Mouse (Mus musculus) kidney, embryonic 15.5 days (tissue): ENCODE data around the gene Lin9. TPM values are rescaled to one million over a fixed set of nuclear protein-coding genes. Genes with fewer than 3 reads are reported as not detected.

ENCODE experiments used
- ATAC-seq: fragments of 200-750 bp; cut with Nextera tagmentation; replicated peaks from 2 replicates; pipeline ENCODE4 v1.8.0; 2017; ENCODE audit warnings: moderate TSS enrichment; ENCODE audit not compliant: low FRiP score
- H3K27ac ChIP-seq: fragments of 300-500 bp; sonication (generic); 2 replicates; pipeline ENCODE4 v1.5.1; 2015; ENCODE audit warnings: mild to moderate bottlenecking, inconsistent platforms
- H3K27me3 ChIP-seq: fragments of 300-500 bp; sonication (generic); 2 replicates; pipeline ENCODE4 v1.6.1; 2015; ENCODE audit warnings: inconsistent platforms
- H3K36me3 ChIP-seq: fragments of 300-500 bp; sonication (generic); 2 replicates; pipeline ENCODE4 v1.6.1; 2015; ENCODE audit warnings: inconsistent platforms
- H3K4me1 ChIP-seq: fragments of 300-500 bp; sonication (generic); 2 replicates; pipeline ENCODE4 v1.6.1; 2015; ENCODE audit warnings: inconsistent platforms
- H3K4me2 ChIP-seq: fragments of 300-500 bp; sonication (generic); 2 replicates; pipeline ENCODE4 v1.6.1; 2015; ENCODE audit warnings: moderate library complexity, mild to moderate bottlenecking, inconsistent platforms
- H3K4me3 ChIP-seq: fragments of 300-500 bp; sonication (generic); replicated peaks from 2 replicates; pipeline ENCODE4 v1.5.1; 2015; ENCODE audit warnings: mild to moderate bottlenecking, inconsistent platforms
- H3K9ac ChIP-seq: fragments of 300-500 bp; sonication (generic); 2 replicates; pipeline ENCODE4 v1.6.1; 2015; ENCODE audit warnings: mild to moderate bottlenecking, inconsistent platforms
- H3K9me3 ChIP-seq: fragments of 300-500 bp; sonication (generic); replicated peaks from 2 replicates; pipeline ENCODE4 v1.6.1; 2016; ENCODE audit warnings: inconsistent platforms
- WGBS: fragments of 180-500 bp; shearing (Covaris S2); methylation state at CpG from one replicate; pipeline ENCODE4 v1.1.7; 2015; ENCODE audit warnings: mixed read lengths; 5-methylcytosine and 5-hydroxymethylcytosine counted together
- polyA plus RNA-seq: library from polyadenylated mRNA; unstranded; fragments of >200 nt; fragmentation: Nextera tagmentation; extraction: Ambion mirVana; gene quantifications from 2 replicates; pipeline ENCODE4 v1.2.1, GENCODE M21; 2015

The Lin9 gene
- polyA plus RNA-seq, 1 experiment from 2014 or later = 21.0 TPM

DNA sequence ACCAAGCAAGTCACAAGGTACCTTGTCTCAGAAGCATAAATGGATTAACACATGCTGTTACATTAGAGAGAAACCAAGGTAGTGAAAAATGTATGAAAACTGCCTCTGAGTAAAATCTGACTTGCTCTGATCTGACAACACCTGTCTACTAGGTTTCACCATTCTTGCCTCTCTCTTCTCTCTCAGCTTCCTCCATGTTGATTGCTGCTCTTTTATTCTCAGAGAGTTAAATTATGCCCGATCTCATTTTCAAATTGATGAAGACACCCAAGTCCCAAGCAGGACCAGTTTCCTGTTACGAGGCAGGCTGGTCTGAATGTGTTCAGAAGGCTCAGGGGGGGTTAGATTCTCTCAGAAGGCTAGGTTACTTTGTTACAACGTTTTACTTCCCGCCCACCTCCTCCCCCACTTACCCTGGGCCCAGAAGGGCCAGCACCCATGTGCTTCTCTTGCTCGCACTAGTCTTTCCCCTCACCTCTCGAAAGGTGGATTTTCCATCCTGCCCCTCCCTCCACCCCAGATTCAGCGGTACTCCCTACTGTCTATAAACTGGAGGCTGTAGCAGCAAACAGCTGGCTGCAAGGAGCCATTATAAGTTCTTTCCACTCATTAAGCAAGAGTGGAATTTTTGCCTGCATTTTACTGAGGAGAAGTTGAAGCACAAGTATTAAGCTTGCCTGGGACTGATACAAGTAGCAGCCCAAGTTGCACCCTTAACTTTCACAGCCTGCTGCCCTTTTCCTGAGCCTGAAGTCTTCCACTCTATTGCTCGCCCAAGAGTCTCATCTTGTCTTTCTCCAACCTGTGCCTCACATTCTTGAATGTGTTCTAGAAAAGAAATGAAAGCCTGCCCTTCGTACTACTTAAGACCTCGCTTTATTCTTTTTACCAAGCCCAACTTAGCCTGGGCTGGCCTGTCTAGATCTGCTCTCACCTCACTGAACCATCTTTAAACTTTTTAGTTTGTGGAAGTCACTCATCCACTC is 1.2 kb upstream of the Lin9 start:
- no peak for ATAC-seq
- Histone ChIP-seq H3K4me1 (peaks cover 27% of the 10 kb centered on the region), H3K27me3 (no peaks in the 10 kb centered on the region), H3K4me2 (peak overlapping the region; percentile 75), H3K9ac (peak overlapping the region; percentile 79), H3K27ac (peak overlapping the region; percentile 95), H3K36me3 (peaks cover 4% of the 10 kb centered on the region; the same call in 1 of the 2 replicates), H3K9me3 (no peaks in the 10 kb centered on the region), H3K4me3 (peak overlapping the region; percentile 59)
- 35% methylated on average over 10 of the region's 10 CpGs for WGBS

DNA sequence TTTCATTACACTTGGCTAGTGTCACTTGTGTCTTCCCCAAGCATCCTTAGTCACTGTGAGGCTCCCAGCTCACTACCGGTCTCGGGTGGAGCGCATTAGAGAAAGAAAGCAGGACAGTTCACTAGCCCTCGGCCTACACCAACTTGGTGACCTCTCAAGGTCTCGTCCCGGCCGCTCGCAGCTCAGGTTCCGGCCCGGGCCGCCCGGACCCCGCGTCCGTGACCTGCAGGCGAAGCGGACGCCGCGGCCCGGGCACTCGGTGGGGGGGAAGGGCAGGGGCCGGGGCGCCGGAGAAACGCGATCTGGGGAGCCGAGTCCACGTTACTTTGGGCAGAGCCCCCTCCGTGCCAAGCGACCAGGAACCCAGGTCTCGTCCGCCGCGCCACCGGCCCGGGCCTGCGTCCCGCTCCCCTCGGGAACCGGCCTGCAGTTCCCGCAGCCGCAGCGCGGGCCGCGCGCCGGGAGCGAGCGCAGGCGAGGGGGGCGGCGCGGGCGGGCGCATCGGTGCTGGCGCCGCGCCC is 285 bp upstream of the Lin9 start:
- Histone ChIP-seq H3K36me3 (peaks cover 4% of the 10 kb centered on the region; the same call in 1 of the 2 replicates), H3K4me3 (peak overlapping the region; percentile 59), H3K9ac (peak overlapping the region; percentile 79), H3K4me2 (peak overlapping the region; percentile 75), H3K4me1 (peaks cover 29% of the 10 kb centered on the region), H3K27ac (peak overlapping the region; percentile 95), H3K9me3 (no peaks in the 10 kb centered on the region), H3K27me3 (no peaks in the 10 kb centered on the region)
- ATAC-seq = peak; percentile 57
- under 1% methylated on average over 41 of the region's 61 CpGs for WGBS

DNA sequence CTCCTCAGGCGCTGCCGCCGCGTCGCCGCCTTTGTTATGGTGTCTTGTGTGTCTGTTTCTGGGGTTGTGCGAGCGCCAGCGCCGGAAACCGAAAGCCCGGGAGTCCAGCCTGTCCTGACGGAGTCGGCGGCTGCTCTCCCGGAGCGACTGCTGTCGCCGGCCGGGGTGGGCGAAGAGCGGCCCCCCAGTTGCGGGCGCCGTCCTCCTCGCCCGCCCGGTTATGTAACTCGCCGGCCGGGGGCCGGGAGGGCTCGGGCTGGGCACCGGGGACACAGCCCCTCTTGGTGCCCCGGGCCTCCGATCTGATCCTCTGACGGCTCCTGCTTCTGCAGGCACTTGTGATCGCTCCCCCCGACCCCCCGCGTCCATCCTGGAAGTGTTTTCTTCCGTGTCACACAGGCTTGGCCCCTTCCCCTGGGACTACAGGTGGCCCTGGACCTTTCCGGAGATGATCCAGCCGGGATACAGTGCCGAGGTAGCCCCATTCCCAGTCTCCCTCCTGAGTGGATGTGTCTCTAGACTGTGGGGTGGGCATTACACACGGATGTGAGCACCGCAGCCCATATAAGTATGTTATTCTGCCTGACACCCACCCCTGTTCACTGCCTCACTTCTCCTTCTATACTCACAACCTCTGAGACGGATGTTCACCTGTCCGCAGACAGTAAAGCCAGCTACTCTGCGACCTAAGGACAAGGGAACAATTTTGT is 723 bp downstream of the Lin9 start:
- H3K9ac ChIP-seq = peak overlapping the region; percentile 79
- peaks cover 4% of the 10 kb centered on the region; the same call in 1 of the 2 replicates for H3K36me3 ChIP-seq
- no peaks in the 10 kb centered on the region for H3K9me3 ChIP-seq
- H3K27me3 ChIP-seq = no peaks in the 10 kb centered on the region
- H3K4me2 ChIP-seq = peak overlapping the region; percentile 75
- peak overlapping the region; percentile 95 for H3K27ac ChIP-seq
- 3% methylated on average over 50 of the region's 50 CpGs for WGBS
- peak overlapping the region; percentile 59 for H3K4me3 ChIP-seq
- ATAC-seq = peak; percentile 53
- H3K4me1 ChIP-seq = peaks cover 34% of the 10 kb centered on the region

DNA sequence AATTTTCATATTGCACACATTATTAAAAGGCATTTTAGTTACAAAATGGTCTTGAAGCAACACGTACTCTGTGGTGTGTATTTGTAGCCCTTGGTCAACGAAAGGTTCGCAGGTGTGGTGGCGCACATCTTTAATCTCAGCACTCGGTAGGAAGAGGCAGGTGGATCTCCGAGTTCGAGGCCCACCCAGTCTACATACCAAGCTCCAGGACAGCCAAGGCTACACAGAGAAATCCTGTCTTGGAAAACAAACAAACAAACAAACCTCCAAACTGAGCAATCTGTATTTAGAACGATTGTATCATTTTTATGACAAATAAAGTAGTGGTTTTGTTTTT is 1.2 kb downstream of the Lin9 start:
- H3K27me3 ChIP-seq = no peaks in the 10 kb centered on the region
- peaks cover 4% of the 10 kb centered on the region; the same call in 1 of the 2 replicates for H3K36me3 ChIP-seq
- H3K9ac ChIP-seq = peak overlapping the region; percentile 79
- 76% methylated on average over 8 of the region's 8 CpGs for WGBS
- peak overlapping the region; percentile 75 for H3K4me2 ChIP-seq
- peak overlapping the region; percentile 59 for H3K4me3 ChIP-seq
- H3K9me3 ChIP-seq = no peaks in the 10 kb centered on the region
- H3K4me1 ChIP-seq = peaks cover 34% of the 10 kb centered on the region
- H3K27ac ChIP-seq = no peak overlapping the region
- no peak for ATAC-seq

DNA sequence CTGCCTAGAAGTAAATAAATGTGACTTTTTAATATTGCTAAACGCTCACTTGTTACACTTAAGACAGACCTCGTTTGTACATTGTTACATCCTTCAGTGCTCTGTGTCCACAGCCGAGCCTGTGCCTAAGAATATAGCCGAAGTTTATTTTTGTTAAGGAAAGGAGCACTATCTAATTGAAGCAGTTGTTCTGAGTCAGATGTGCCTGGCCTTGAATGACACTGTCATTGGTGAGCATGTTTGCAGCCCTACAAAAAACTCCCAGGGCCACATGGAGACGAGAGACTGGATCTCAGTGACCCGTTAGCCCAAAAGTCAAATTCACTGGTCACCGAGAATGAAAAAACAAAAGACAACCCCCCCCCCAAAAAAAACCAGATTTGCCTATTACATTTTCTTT is 50.3 kb downstream of the Lin9 start:
- ATAC-seq = no peak
- Histone ChIP-seq H3K4me3 (no peak overlapping the region), H3K9ac (no peak overlapping the region), H3K36me3 (peaks cover 56% of the 10 kb centered on the region), H3K27ac (no peak overlapping the region), H3K9me3 (no peaks in the 10 kb centered on the region), H3K27me3 (peaks cover 22% of the 10 kb centered on the region), H3K4me2 (no peak overlapping the region), H3K4me1 (peaks cover 2% of the 10 kb centered on the region)
- WGBS = 89% methylated on average over 7 of the region's 7 CpGs

DNA sequence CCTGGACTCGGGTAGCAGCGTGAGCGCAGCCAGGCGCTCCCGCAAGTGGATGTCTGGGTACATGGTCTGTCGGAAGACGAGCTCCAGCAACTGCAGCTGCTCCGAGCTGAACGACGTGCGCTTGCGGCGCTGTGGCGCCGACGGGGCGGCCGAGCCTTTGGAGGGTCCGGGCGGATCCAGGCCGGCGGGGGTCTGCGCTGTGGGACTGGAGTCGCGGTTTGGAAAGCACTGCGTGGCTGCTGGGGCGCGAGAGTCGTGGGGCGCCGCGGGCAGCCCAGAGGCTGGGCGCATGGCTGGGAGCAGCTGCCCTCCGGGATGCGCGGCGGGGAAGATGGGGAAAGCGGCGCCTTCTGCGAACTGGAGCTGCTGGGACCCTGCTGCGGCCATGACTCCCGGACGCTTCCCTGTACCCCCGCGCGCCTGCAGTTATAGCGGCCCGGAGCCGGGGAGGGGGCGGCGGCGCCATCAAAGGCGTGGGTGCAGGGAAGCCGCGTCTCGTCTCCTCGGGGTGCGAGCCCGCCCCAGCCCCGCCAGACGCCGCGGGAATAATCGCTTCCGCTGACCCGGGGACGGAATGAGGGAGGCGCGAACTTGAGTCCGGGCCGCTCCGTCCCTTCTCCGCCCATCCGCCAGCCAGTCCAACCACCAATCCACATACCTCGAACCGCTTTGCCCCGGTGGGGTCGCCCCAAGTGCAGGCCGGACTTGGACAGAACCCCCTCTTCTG is 55.8 kb downstream of the Lin9 start, which contains the start of gene Mixl1:
Gene Mixl1, minus strand, starts transcription at position 409 of the 727 bp plus-strand sequence.
- Histone ChIP-seq H3K9me3 (no peaks in the 10 kb centered on the region), H3K9ac (peak within 1 kb of the TSS; percentile 34; the same call in 1 of the 2 replicates), H3K4me1 (peaks cover 13% of the 10 kb centered on the region), H3K27ac (no peak within 1 kb of the TSS), H3K4me2 (peak within 1 kb of the TSS; percentile 84), H3K4me3 (peak within 1 kb of the TSS; percentile 55), H3K27me3 (peaks cover 59% of the 10 kb centered on the region), H3K36me3 (peaks cover 10% of the 10 kb centered on the region)
- under 1% methylated on average over 76 of the region's 79 CpGs for WGBS
- peak; percentile 66; the same call in 1 of the 2 replicates for ATAC-seq

DNA sequence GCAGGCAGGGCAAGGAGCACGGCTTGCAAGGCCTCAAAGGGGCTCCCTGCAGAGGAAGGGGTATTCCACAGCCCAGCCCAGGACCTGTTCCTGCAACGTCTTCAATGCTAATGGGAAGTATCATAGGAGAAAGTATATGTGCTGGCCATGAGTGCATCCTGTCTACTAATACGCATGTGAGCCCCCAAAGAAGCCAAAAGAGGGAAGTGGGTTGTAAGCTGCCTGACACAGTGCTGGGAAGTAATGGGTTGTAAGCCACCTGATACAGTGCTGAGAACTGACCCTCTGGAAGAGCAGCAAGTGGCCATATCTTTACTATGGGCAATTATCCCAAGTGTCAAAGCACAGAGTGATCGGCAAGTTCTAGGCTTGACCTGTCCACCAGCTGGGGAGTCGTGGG is 57.1 kb downstream of the Lin9 start:
- Histone ChIP-seq H3K4me2 (no peak overlapping the region), H3K9ac (no peak overlapping the region), H3K36me3 (no peaks in the 10 kb centered on the region), H3K4me1 (peaks cover 13% of the 10 kb centered on the region), H3K27me3 (peaks cover 59% of the 10 kb centered on the region), H3K9me3 (no peaks in the 10 kb centered on the region), H3K4me3 (no peak overlapping the region), H3K27ac (no peak overlapping the region)
- 48% methylated on average over 5 of the region's 5 CpGs for WGBS
- no peak for ATAC-seq

DNA sequence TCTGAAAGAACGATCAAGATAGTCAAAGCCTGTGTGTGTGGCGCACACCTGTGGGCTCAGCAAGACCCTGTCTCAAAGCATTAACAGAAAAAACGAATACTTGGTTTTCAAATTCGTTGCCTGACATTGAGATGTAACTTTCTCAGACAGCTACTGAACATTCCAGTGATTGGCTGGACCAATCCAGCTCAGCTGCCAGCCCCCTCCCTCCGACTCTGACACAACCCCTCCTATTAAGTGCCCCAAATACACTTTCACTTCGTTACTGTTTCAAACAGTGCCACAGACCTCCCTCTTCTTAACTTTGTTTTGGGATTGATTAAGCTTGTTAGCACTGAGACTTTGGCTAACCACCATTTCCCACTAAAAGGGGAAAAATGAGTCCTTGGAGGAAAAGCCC is 62.5 kb downstream of the Lin9 start:
- 0 out of 2 replicates have a peak, but pooled peaks cover 4% of the 10 kb centered on the region for H3K4me1 ChIP-seq
- H3K36me3 ChIP-seq = no peaks in the 10 kb centered on the region
- H3K9ac ChIP-seq = no peak overlapping the region
- peak overlapping the region; percentile 32; the same call in 1 of the 2 replicates for H3K4me2 ChIP-seq
- no peaks in the 10 kb centered on the region for H3K9me3 ChIP-seq
- 38% methylated on average over 6 of the region's 6 CpGs for WGBS
- no peak for ATAC-seq
- no peak overlapping the region for H3K27ac ChIP-seq
- peaks cover 22% of the 10 kb centered on the region for H3K27me3 ChIP-seq
- 0 out of 2 replicates have a peak overlapping the region, but pooled peaks have one; percentile 8 for H3K4me3 ChIP-seq

DNA sequence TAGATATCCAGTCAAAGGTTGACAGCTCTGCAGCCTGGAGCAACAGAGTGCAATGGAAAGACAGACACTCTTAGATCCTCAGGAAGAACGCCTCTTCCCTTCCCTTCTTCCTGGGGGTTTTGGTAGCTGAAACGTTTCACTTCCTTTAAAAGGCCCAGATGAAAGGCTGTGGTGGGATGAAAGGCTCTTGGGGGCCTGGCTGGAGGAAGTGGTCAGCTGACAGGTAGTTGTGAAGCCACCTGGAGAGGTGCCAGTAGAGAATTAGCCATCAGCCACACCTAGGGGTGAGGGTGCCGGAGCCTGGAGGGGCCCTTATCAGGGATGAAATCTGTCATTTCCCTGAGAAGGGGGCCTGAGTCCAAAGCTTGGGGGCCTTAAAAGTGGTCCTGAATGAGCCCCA is 66.4 kb downstream of the Lin9 start:
- H3K9me3 ChIP-seq = no peaks in the 10 kb centered on the region
- H3K27ac ChIP-seq = no peak overlapping the region
- 0 out of 2 replicates have a peak, but pooled peaks cover 8% of the 10 kb centered on the region for H3K27me3 ChIP-seq
- no peaks in the 10 kb centered on the region for H3K36me3 ChIP-seq
- ATAC-seq = no peak; the same call in 1 of the 2 replicates
- WGBS = 36% methylated on average over 3 of the region's 3 CpGs
- H3K4me1 ChIP-seq = 0 out of 2 replicates have a peak, but pooled peaks cover 4% of the 10 kb centered on the region
- no peak overlapping the region for H3K9ac ChIP-seq
- H3K4me2 ChIP-seq = no peak overlapping the region
- H3K4me3 ChIP-seq = no peak overlapping the region

DNA sequence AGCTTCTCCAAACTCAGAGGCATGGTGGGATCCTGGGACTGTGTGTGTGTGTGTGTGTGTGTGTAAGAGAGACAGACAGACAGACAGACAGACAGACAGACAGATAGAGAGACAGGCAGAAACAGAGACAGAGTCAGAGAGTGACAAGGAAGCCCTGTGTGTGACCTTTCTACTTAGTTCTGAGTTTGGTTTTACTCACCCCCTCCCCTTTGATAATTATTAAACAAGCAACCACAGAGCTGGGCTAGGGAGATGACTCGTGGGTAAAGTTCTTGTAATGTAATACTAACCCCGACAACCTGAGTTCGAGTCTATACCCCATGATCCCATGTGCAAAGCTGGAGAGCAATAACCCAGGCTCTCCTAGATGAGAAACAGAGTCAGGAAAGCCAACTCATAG is 66.9 kb downstream of the Lin9 start:
- no peak overlapping the region for H3K9ac ChIP-seq
- WGBS = 63% methylated on average over 3 of the region's 3 CpGs
- H3K27ac ChIP-seq = no peak overlapping the region
- H3K4me1 ChIP-seq = 0 out of 2 replicates have a peak, but pooled peaks cover 4% of the 10 kb centered on the region
- H3K9me3 ChIP-seq = no peaks in the 10 kb centered on the region
- no peak overlapping the region for H3K4me3 ChIP-seq
- no peaks in the 10 kb centered on the region for H3K36me3 ChIP-seq
- 0 out of 2 replicates have a peak, but pooled peaks cover 8% of the 10 kb centered on the region for H3K27me3 ChIP-seq
- no peak; the same call in 1 of the 2 replicates for ATAC-seq
- H3K4me2 ChIP-seq = no peak overlapping the region
